Mouse (Mus musculus): ENCODE measurements around the gene 3425401B19Rik.

DNA sequence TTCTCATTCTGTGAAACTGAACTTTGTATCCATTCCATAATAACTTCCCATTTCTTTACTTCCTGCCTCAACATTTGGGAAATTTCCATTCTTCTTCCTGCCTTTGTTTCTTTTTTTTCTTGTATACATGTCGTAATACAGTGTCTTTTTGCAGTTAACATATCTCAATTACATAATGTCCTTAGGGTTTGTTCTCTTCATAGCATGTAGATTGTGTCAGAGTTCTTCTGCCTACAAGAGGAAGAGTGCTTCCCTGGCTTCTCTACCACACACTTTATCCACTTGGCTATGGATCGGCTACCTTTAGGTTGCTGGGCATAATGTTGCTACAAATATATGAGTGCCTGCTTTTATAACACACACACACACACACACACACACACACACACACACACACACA is 10.8 kb upstream of the 3425401B19Rik start:
- no peak for TF ChIP-seq CTCF (IDR thresholded peaks at IDR 0.05; ENCODE audit: low read depth)
- TF ChIP-seq EP300 (IDR thresholded peaks at IDR 0.05; ENCODE audit: low read depth) = no peak

Data from liver, embryonic 14.5 days (tissue).